Mouse (Mus musculus) hindlimb bud, embryonic 11.5 days (tissue): ENCODE results near the gene Myo1e.

Source experiments
- DNase-seq: peaks from one replicate; pipeline ENCODE4 v3.0.0-alpha.2; 2012; ENCODE audit warnings: low read depth, low spot score; ENCODE audit errors: extremely low spot score

The Myo1e gene

GRCm38 (mm10) chr9:70401937-70402539 lies 194.9 kb downstream of the Myo1e start:
- DNase-seq: no peak

GRCm38 (mm10) chr9:70406596-70406995 lies 199.4 kb downstream of the Myo1e start:
- no peak for DNase-seq

- DNase-seq: no peak
Measured at GRCm38 (mm10) chr9:70408791-70409190, 201.6 kb downstream of the Myo1e start.

GRCm38 (mm10) chr9:70409743-70410142 lies 202.6 kb downstream of the Myo1e start:
- no peak for DNase-seq

- DNase-seq: no peak
Measured at GRCm38 (mm10) chr9:70410668-70411067, 203.5 kb downstream of the Myo1e start.

GRCm38 (mm10) chr9:70413038-70413437 lies 205.9 kb downstream of the Myo1e start:
- no peak for DNase-seq

- DNase-seq: no peak
Measured at GRCm38 (mm10) chr9:70416412-70416811, 209.3 kb downstream of the Myo1e start.

- DNase-seq: peak; percentile 73
Measured at GRCm38 (mm10) chr9:70421257-70422056, 214.3 kb downstream of the Myo1e start, which contains the start of gene Ccnb2. Gene Ccnb2, minus strand, starts transcription at chr9:70421547.

GRCm38 (mm10) chr9:70422661-70423060 lies 215.5 kb downstream of the Myo1e start:
- DNase-seq: no peak

- no peak for DNase-seq
Measured at GRCm38 (mm10) chr9:70439959-70440358, 232.8 kb downstream of the Myo1e start.

GRCm38 (mm10) chr9:70449072-70449471 lies 241.9 kb downstream of the Myo1e start:
- DNase-seq: no peak
